Mouse (Mus musculus): ENCODE results near the gene Nup85. TPM values are rescaled to one million over a fixed set of nuclear protein-coding genes. Genes with fewer than 3 reads are reported as not detected.

Nup85 gene
- polyA plus RNA-seq, 1 experiment from 2014 or later: 47.2 TPM

- WGBS: 73% methylated on average over 9 of the region's 9 CpGs
These were observed 61.6 kb downstream of the Nup85 start for GRCm38 (mm10) chr11:115625877-115626276.

DNA sequence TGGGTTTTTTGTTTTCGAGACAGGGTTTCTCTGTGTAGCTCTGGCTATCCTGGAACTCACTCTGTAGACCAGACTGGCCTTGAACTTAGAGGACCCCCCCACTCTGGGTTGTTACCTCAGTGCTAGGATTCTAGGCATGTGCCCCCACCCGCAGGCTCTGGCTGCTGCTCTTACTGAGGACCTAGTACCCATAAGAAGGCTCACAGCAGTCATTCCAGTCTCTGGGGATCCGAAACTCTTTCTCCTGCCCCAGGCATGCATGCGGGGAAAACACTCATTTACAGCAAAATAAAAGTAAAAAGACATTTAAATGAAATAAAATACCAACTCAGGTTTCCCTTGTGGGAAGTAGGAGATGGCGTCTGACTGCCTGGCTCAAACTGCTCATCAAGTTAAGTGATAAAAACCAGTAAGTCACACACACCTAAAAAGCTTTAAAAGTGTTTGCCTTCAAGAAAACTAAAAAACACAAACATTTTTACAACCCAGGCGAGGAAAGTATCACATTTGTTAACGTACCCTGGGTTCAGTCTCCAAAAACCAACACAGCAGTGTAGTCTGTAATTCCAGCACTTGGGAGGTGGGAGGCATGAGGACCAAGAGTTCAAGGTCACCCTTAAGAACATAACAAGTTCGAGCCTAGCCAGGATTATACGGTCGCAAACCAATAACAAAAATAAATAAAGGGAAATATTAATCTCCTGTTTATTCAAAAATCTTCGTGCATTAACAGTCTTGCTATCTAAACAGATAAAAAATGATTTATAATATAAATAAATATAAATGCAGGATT lies 62.8 kb downstream of the Nup85 start:
- peak overlapping the region; percentile 87 for H3K4me2 ChIP-seq (replicated peaks; ENCODE audit: low read depth)
- no peaks in the 10 kb centered on the region for H3K4me1 ChIP-seq (replicated peaks; ENCODE audit: control insufficient read depth, insufficient read depth)
- H3K36me3 ChIP-seq (ENCODE audit: control insufficient read depth, insufficient read depth, low read length): peaks cover 4% of the 10 kb centered on the region; the same call in 1 of the 2 replicates
- H3K9me3 ChIP-seq (ENCODE audit: control insufficient read depth, low read length): no peaks in the 10 kb centered on the region
- H3K27me3 ChIP-seq (ENCODE audit: control insufficient read depth, insufficient read depth, low read length): no peaks in the 10 kb centered on the region
- H3K9ac ChIP-seq (ENCODE audit: low read length): no peak overlapping the region; the same call in 1 of the 2 replicates
- no peak for ATAC-seq (ENCODE audit: low FRiP score, low TSS enrichment)
- H3K27ac ChIP-seq (replicated peaks): no peak overlapping the region
- peak overlapping the region; percentile 61 for H3K4me3 ChIP-seq (ENCODE audit: low read depth, low read length)
- DNase-seq (ENCODE audit: low spot score): no peak
- WGBS: 42% methylated on average over 11 of the region's 11 CpGs
- TF ChIP-seq EP300 (optimal IDR thresholded peaks at IDR 0.05) (no peak), CTCF (IDR thresholded peaks at IDR 0.05; ENCODE audit: low read depth) (no peak)

More at GRCm38 (mm10) chr11:115625877-115626276, 61.6 kb downstream of the Nup85 start:
- Histone ChIP-seq H3K9ac (ENCODE audit: low read length) (no peak overlapping the region), H3K27ac (replicated peaks) (no peak overlapping the region), H3K9me3 (ENCODE audit: control insufficient read depth, low read length) (no peaks in the 10 kb centered on the region), H3K36me3 (ENCODE audit: control insufficient read depth, insufficient read depth, low read length) (peaks cover 7% of the 10 kb centered on the region; the same call in 1 of the 2 replicates), H3K4me2 (replicated peaks; ENCODE audit: low read depth) (no peak overlapping the region), H3K27me3 (ENCODE audit: control insufficient read depth, insufficient read depth, low read length) (no peaks in the 10 kb centered on the region), H3K4me1 (replicated peaks; ENCODE audit: control insufficient read depth, insufficient read depth) (no peaks in the 10 kb centered on the region), H3K4me3 (ENCODE audit: low read depth, low read length) (no peak overlapping the region)
- TF ChIP-seq EP300 (optimal IDR thresholded peaks at IDR 0.05): no peak
- no peak for TF ChIP-seq CTCF (IDR thresholded peaks at IDR 0.05; ENCODE audit: low read depth)
- ATAC-seq (ENCODE audit: low FRiP score, low TSS enrichment): no peak
- DNase-seq (ENCODE audit: low spot score): no peak

DNA sequence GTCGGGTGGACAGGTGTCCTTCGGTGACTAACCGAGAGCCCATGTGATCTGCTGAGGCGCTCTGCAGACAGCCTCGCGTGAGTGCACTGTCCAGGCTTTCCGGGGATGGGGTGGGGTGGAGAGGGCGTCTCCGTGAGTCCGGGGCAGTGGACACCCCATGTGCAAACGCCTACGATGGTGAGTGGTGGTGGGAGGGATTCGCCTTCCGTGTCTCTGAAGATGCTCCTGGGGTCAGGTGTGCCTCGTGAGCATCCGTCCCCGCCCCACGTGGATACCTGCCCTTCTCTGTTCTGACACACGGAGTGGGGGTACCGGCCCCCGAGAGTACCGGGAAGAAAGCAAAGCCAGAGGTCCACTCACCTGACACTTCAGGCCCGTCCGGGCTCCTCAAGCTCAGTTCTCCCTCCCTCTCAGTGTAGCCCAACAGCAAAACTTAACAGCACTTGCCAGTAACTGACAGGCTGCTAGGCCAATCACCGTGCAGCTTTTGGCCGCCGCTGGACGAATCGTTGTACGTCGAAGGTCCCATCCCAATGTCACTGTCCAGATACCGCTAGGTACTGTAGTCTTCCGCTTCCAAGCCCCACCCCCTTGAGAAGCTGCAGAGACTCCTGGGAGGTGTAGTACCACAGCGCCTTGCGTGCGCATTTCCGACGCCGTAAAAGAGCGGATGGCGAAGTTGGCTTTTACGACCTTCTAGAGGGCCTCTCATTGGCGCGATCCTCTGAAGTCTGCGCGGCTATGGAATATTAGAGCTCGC lies 63.7 kb downstream of the Nup85 start, which contains the start of gene Slc25a19:
TSS of gene Slc25a19 (minus strand) at position 591 of the 760 bp plus-strand sequence.
- peak; percentile 97 for ATAC-seq (ENCODE audit: low FRiP score, low TSS enrichment)
- under 1% methylated on average over 47 of the region's 47 CpGs for WGBS

GRCm38 (mm10) chr11:115628465-115629101 lies 64.3 kb downstream of the Nup85 start:
- Histone ChIP-seq H3K9ac (ENCODE audit: low read length) (no peak overlapping the region; the same call in 1 of the 2 replicates), H3K27me3 (ENCODE audit: control insufficient read depth, insufficient read depth, low read length) (no peaks in the 10 kb centered on the region)

More for the DNA sequence above, 63.7 kb downstream of the Nup85 start, which contains the start of gene Slc25a19:
- H3K9ac ChIP-seq (ENCODE audit: low read length): peak within 1 kb of the TSS; percentile 72
- no peaks in the 10 kb centered on the region for H3K9me3 ChIP-seq (ENCODE audit: control insufficient read depth, low read length)
- H3K27me3 ChIP-seq (ENCODE audit: control insufficient read depth, insufficient read depth, low read length): no peaks in the 10 kb centered on the region
- no peaks in the 10 kb centered on the region for H3K4me1 ChIP-seq (replicated peaks; ENCODE audit: control insufficient read depth, insufficient read depth)
- H3K27ac ChIP-seq (replicated peaks): 0 out of 2 replicates have a peak within 1 kb of the TSS, but pooled peaks have one; percentile 40
- H3K4me3 ChIP-seq (ENCODE audit: low read depth, low read length): peak within 1 kb of the TSS; percentile 61
- peak within 1 kb of the TSS; percentile 87 for H3K4me2 ChIP-seq (replicated peaks; ENCODE audit: low read depth)
- TF ChIP-seq EP300 (optimal IDR thresholded peaks at IDR 0.05) (no peak), CTCF (IDR thresholded peaks at IDR 0.05; ENCODE audit: low read depth) (no peak; the same call in 1 of the 2 replicates)
- peaks cover under 1% of the 10 kb centered on the region; the same call in 1 of the 2 replicates for H3K36me3 ChIP-seq (ENCODE audit: control insufficient read depth, insufficient read depth, low read length)
- peak; percentile 97 for DNase-seq (ENCODE audit: low spot score)

GRCm38 (mm10) chr11:115629734-115630531 lies 65.7 kb downstream of the Nup85 start:
- WGBS: 74% methylated on average over 13 of the region's 13 CpGs
- DNase-seq (ENCODE audit: low spot score) (no peak), ATAC-seq (ENCODE audit: low FRiP score, low TSS enrichment) (no peak)
- Histone ChIP-seq H3K4me2 (replicated peaks; ENCODE audit: low read depth) (no peak overlapping the region), H3K27me3 (ENCODE audit: control insufficient read depth, insufficient read depth, low read length) (no peaks in the 10 kb centered on the region), H3K9ac (ENCODE audit: low read length) (no peak overlapping the region), H3K4me3 (ENCODE audit: low read depth, low read length) (no peak overlapping the region), H3K27ac (replicated peaks) (no peak overlapping the region; the same call in 1 of the 2 replicates), H3K36me3 (ENCODE audit: control insufficient read depth, insufficient read depth, low read length) (no peaks in the 10 kb centered on the region), H3K9me3 (ENCODE audit: control insufficient read depth, low read length) (no peaks in the 10 kb centered on the region), H3K4me1 (replicated peaks; ENCODE audit: control insufficient read depth, insufficient read depth) (no peaks in the 10 kb centered on the region)
- TF ChIP-seq EP300 (optimal IDR thresholded peaks at IDR 0.05): no peak
- no peak for TF ChIP-seq CTCF (IDR thresholded peaks at IDR 0.05; ENCODE audit: low read depth)

More at GRCm38 (mm10) chr11:115628465-115629101, 64.3 kb downstream of the Nup85 start:
- H3K4me2 ChIP-seq (replicated peaks; ENCODE audit: low read depth): peak overlapping the region; percentile 46
- H3K4me1 ChIP-seq (replicated peaks; ENCODE audit: control insufficient read depth, insufficient read depth): no peaks in the 10 kb centered on the region
- TF ChIP-seq EP300 (optimal IDR thresholded peaks at IDR 0.05): no peak
- TF ChIP-seq CTCF (IDR thresholded peaks at IDR 0.05; ENCODE audit: low read depth): no peak
- peak overlapping the region; percentile 61 for H3K4me3 ChIP-seq (ENCODE audit: low read depth, low read length)
- 49% methylated on average over 13 of the region's 13 CpGs for WGBS
- H3K27ac ChIP-seq (replicated peaks): no peak overlapping the region
- no peaks in the 10 kb centered on the region for H3K36me3 ChIP-seq (ENCODE audit: control insufficient read depth, insufficient read depth, low read length)
- ATAC-seq (ENCODE audit: low FRiP score, low TSS enrichment): peak; percentile 4; the same call in 1 of the 2 replicates
- DNase-seq (ENCODE audit: low spot score): no peak
- H3K9me3 ChIP-seq (ENCODE audit: control insufficient read depth, low read length): no peaks in the 10 kb centered on the region

All from stomach, postnatal 0 days (tissue).